Mouse (Mus musculus) cerebellum, adult 2 months (tissue): ENCODE data around the gene Baiap2. TPM values are rescaled to one million over a fixed set of nuclear protein-coding genes. Genes with fewer than 3 reads are reported as not detected.
A peak's percentile ranks its signal among the peaks of the same experiment; 100 is the strongest.

Experiments
- DNase-seq, 2 experiments: peaks; one replicate each; pipeline ENCODE4 v3.0.0; 2021
- H3K27ac ChIP-seq: fragments of 200-500 bp; 2 replicates; pipeline ENCODE4 v1.5.1; 2012; ENCODE audit warnings: low read length, control low read depth, inconsistent platforms; ENCODE audit not compliant: insufficient read depth
- H3K27me3 ChIP-seq: fragments of 200-500 bp; 2 replicates; pipeline ENCODE4 v1.6.1; 2012; ENCODE audit warnings: inconsistent platforms, mild to moderate bottlenecking, low read length, moderate library complexity; ENCODE audit not compliant: control insufficient read depth, insufficient read depth
- H3K4me1 ChIP-seq: fragments of 200-500 bp; 2 replicates; pipeline ENCODE4 v1.6.1; 2011; ENCODE audit warnings: low read length; ENCODE audit not compliant: control insufficient read depth, insufficient read depth
- H3K4me3 ChIP-seq: fragments of 200-500 bp; replicated peaks from 2 replicates; pipeline ENCODE3; 2011; ENCODE audit warnings: mild to moderate bottlenecking, low read depth, low read length, control low read depth; ENCODE audit not compliant: insufficient read depth
- CTCF ChIP-seq: fragments of 200-500 bp; IDR thresholded peaks from 2 replicates; pipeline ENCODE4 v1.5.1; 2011; ENCODE audit warnings: low read depth, mild to moderate bottlenecking, control low read depth, low read length, moderate library complexity, borderline replicate concordance; ENCODE audit not compliant: insufficient read depth
- POLR2A ChIP-seq: fragments of 200-500 bp; IDR thresholded peaks from 2 replicates; pipeline ENCODE4 v1.6.1; 2011; ENCODE audit warnings: low read length, control low read depth, borderline replicate concordance; ENCODE audit not compliant: insufficient read depth
- WGBS: fragments of 180-500 bp; shearing (Covaris S2); methylation state at CpG from one replicate; pipeline ENCODE4 v1.1.7; 2018; 5-methylcytosine and 5-hydroxymethylcytosine counted together
- polyA plus RNA-seq: library from polyadenylated mRNA; depleted of rRNA; stranded (reverse); fragments of >200 nt; gene quantifications from 2 replicates; pipeline ENCODE4 v1.2.3, GENCODE M21; 2012

Gene Baiap2
- polyA plus RNA-seq, 1 experiment: 116 TPM

- H3K4me1 ChIP-seq: peaks cover 53% of the 10 kb centered on the region
- no peak overlapping the region for H3K27ac ChIP-seq
- H3K4me3 ChIP-seq: no peak overlapping the region
- peak in 1 of 2 experiments; percentile 52 for DNase-seq
- no peaks in the 10 kb centered on the region for H3K27me3 ChIP-seq
- TF ChIP-seq POLR2A (no peak), CTCF (no peak)
- 12% methylated on average over 13 of the region's 13 CpGs for WGBS
These were observed 70.1 kb downstream of the Baiap2 start for GRCm38 (mm10) chr11:120012702-120013101.

GRCm38 (mm10) chr11:120013174-120013711, 70.7 kb downstream of the Baiap2 start:
- H3K27ac ChIP-seq: peak overlapping the region; percentile 6
- peaks cover 49% of the 10 kb centered on the region for H3K4me1 ChIP-seq
- peak; percentile 87 to 90 for DNase-seq
- no peaks in the 10 kb centered on the region for H3K27me3 ChIP-seq
- TF ChIP-seq POLR2A (no peak), CTCF (peak; percentile 82)
- H3K4me3 ChIP-seq: no peak overlapping the region
- WGBS: 4% methylated on average over 21 of the region's 21 CpGs

GRCm38 (mm10) chr11:120014758-120015157, 72.2 kb downstream of the Baiap2 start:
- Histone ChIP-seq H3K27me3 (no peaks in the 10 kb centered on the region), H3K4me1 (peaks cover 42% of the 10 kb centered on the region), H3K4me3 (no peak overlapping the region), H3K27ac (no peak overlapping the region)
- DNase-seq: no peak
- 82% methylated on average over 4 of the region's 4 CpGs for WGBS
- TF ChIP-seq POLR2A (no peak), CTCF (no peak)

GRCm38 (mm10) chr11:120017011-120017410, 74.4 kb downstream of the Baiap2 start:
- no peak for TF ChIP-seq CTCF
- peak; percentile 24; the same call in 1 of the 2 replicates for TF ChIP-seq POLR2A
- H3K27ac ChIP-seq: peak overlapping the region; percentile 50; the same call in 1 of the 2 replicates
- no peaks in the 10 kb centered on the region for H3K27me3 ChIP-seq
- peaks cover 42% of the 10 kb centered on the region for H3K4me1 ChIP-seq
- H3K4me3 ChIP-seq: peak overlapping the region; percentile 17
- peak in 1 of 2 experiments; percentile 50 for DNase-seq
- 62% methylated on average over 8 of the region's 8 CpGs for WGBS

- Histone ChIP-seq H3K4me3 (no peak overlapping the region), H3K4me1 (peaks cover 47% of the 10 kb centered on the region), H3K27ac (peak overlapping the region; percentile 5), H3K27me3 (no peaks in the 10 kb centered on the region)
- WGBS: 19% methylated on average over 23 of the region's 23 CpGs
- DNase-seq: peak; percentile 67 to 68
- no peak for TF ChIP-seq POLR2A
- TF ChIP-seq CTCF: no peak
These were observed 77.2 kb downstream of the Baiap2 start for GRCm38 (mm10) chr11:120019542-120020440.

- no peaks in the 10 kb centered on the region for H3K27me3 ChIP-seq
- 39% methylated on average over 16 of the region's 16 CpGs for WGBS
- H3K4me3 ChIP-seq: no peak overlapping the region
- H3K4me1 ChIP-seq: peaks cover 54% of the 10 kb centered on the region
- peak overlapping the region; percentile 61 for H3K27ac ChIP-seq
- TF ChIP-seq CTCF (no peak), POLR2A (no peak)
- DNase-seq: peak; percentile 45 to 57
These were observed 78.8 kb downstream of the Baiap2 start for GRCm38 (mm10) chr11:120021367-120021766.

GRCm38 (mm10) chr11:120022216-120022615, 79.7 kb downstream of the Baiap2 start:
- 7% methylated on average over 8 of the region's 8 CpGs for WGBS
- no peak overlapping the region for H3K4me3 ChIP-seq
- H3K27me3 ChIP-seq: no peaks in the 10 kb centered on the region
- TF ChIP-seq POLR2A: no peak
- TF ChIP-seq CTCF: no peak
- peak overlapping the region; percentile 17 for H3K27ac ChIP-seq
- peak; percentile 73 to 83 for DNase-seq
- H3K4me1 ChIP-seq: peaks cover 57% of the 10 kb centered on the region
